Mouse (Mus musculus): ENCODE results near the gene Prr14l. TPM values are rescaled to one million over a fixed set of nuclear protein-coding genes. Genes with fewer than 3 reads are reported as not detected.
A peak's percentile ranks its signal among the peaks of the same experiment; 100 is the strongest.
"Not testable (repeated sequence)": the region's sequence is repeated elsewhere in the genome, so short reads cannot be mapped to it uniquely, and the experiment has no call there.

Gene Prr14l
- polyA plus RNA-seq, 1 experiment = 15.2 TPM

DNA sequence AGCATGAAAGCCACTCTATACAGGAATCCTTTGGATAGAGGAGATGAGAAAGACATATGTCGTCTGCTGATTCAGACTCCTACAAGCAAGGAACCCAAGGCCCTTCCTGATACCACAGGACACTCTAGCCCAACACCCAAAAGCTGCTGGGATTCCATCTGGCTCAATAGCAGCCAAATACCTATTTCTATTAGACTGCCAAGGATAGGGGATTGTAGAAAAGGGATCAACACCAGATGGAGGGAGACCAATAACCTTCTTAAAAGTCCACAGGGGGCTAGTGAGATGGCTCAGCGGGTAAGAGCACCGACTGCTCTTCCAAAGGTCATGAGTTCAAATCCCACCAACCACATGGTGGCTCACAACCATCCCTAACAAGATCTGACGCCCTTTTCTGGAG is 38.7 kb downstream of the Prr14l start:
- no peak for DNase-seq (ENCODE audit: extremely low spot score in 1 of 2, low spot score in 1 of 2)

DNA sequence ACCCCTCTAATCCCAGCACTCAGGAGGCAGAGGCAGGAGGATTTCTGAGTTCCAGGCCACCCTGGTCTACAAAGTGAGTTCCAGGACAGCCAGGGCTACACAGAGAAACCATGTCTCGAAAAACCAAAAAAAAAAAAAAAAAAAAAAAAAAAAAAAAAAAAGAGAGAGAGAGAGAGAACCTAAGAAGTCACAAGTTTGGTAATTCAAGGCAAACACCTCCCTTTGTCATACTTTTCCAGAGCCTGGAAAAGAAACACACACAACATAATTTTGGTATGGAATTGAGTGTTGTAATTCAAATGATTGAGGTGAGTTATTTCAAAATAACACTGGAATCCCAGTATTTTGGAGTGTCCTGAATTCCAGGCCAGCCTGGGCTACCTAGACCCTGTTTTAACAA is 67.6 kb downstream of the Prr14l start:
- not testable (repeated sequence) for DNase-seq (ENCODE audit: extremely low spot score in 1 of 2, low spot score in 1 of 2)

DNA sequence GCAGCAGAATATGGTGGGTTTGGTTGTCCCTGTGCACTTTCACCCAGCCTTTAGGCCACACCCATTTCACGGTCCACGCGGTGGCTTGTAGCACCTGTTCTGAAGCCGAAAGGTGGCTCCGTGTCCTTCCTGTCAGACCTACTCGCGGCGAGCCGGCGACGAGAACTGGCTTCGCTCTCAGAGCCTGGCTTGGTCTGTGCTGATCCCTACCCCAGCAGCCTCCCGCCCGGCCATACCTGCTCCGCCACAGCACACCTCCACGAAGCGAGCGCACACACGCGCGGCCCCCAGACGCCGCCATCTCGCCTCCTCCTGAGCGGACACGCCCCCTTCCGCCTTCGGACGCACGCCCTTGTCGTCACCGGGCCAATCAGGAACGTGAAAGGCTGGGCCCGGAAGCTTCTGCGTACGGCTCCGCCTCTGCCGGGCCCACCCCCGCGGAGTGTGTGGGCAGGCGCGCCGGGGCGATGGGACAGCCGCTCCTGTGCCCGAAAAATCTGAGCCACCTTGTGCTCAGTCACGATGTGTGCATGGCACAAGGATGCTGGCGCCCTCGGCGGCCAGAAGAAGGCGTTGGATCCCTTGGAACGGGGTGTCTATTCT is 68.6 kb downstream of the Prr14l start, which contains the start of gene Pisd:
Gene Pisd (minus strand): TSS at position 334 of the 603 bp plus-strand sequence.
- peak; percentile 92 to 98 for DNase-seq (ENCODE audit: extremely low spot score in 1 of 2, low spot score in 1 of 2)

DNA sequence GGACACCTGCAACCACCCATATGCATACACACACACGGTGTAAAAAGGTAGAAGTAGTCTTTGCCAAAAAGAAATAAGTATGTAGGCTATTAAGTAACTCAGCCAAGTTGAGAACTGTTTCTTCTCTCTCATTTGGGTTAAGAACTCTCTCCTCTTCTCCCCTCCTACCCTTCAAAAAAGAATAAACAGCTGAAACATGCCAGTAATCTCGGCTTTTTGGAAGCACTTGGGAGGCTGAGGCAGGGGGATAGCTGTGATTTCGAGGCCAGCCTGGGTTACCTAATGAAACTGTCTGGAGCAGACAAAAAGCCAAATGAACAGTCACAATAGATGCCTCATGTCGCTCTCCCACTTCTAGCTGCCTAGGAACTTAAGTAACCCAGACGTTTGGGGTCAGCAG is 69.3 kb downstream of the Prr14l start:
- DNase-seq (ENCODE audit: extremely low spot score in 1 of 2, low spot score in 1 of 2) = no peak

DNA sequence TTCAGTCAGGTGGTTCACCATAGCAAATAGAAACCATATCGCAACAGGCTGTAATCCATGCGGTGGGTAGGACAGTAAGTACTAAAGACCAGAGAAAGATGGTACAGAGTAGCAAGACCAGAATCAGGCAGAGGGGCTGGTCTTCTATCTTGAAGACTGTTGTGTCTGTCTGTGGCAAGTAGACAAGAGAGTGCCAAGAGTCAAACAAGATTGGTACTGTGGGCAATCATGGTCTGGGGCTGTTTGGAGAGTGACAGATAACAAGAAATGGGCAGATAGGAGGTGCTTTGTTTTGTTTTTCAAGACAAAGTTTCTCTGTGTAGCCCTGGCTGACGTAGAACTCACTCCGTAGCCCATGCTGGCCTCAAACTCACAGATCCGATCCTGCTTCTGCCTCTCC is 72.5 kb downstream of the Prr14l start:
- DNase-seq (ENCODE audit: extremely low spot score in 1 of 2, low spot score in 1 of 2) = no peak

DNA sequence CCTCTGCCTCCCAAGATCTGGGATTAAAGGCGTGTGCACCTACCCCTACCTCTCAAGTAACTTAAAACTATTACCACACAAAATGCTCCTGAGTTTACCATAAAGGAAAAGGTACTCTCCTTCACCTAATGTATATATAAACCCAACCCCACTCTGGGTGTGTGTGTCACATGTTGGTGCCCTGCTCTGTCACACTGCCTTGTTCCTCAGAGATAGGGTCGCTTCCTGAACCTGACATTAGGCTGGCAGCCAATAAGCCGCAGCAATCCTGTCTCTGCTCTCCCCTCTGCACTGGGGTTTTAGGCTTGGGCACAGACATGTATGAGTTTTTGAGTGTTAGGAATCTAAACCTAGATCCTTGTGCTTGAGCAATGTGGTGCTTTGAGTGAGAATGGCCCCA is 75.9 kb downstream of the Prr14l start:
- DNase-seq (ENCODE audit: extremely low spot score in 1 of 2, low spot score in 1 of 2) = no peak

DNA sequence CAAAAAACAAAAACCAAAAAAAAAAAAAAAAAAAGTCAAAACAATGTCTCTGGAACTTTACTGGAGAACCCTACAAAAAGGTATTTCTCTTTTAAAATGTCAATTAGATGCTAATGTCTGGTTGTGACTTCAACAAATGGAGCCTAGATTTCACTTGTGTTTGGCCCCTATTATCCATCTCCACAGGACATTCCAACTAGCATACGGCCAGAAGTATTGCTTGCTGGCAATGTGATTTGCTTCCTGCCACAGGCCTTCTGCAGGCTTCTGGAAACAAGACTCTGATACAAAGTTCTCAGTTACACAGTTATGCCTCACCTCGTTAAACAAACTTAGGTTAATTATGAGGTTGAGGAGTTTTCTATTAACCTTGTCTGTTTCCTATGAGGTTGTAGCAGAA is 81.7 kb downstream of the Prr14l start:
- DNase-seq (ENCODE audit: extremely low spot score in 1 of 2, low spot score in 1 of 2) = no peak

DNA sequence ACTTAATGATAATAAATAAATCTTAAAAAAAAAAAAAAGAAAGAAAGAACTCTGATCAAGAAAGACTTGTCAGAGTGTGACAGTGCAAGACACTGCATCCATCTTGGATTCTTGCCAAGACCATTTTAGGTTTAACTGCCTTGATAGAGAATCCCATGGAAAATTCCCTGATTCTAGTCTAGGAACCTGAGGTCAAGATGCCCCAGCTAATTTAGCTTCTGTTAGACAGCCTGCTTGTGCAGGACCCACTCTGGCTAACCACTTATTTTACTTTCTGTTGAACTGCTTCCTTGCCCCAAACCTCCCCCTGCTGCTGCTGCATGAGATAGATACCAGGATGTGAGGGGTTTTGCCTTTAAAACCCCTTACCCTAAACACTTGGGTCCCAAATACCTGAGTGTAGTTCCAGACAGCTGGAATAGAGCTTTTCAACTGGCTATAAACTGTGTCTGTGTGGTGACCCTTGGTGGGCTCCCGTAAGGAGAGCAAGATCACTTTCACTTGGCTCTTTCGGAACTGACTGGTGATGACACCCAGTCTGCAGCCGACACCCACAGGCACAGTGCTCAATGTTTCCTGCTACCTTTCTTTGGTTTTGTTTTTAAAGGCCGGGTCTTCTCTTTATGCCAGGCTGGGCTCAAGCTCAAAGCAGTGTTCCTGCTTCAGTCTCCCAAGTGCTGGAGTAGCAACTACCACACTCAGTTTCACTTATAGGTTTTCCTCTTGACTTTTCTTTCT is 86.3 kb downstream of the Prr14l start:
- no peak for DNase-seq (ENCODE audit: extremely low spot score in 1 of 2, low spot score in 1 of 2)

DNA sequence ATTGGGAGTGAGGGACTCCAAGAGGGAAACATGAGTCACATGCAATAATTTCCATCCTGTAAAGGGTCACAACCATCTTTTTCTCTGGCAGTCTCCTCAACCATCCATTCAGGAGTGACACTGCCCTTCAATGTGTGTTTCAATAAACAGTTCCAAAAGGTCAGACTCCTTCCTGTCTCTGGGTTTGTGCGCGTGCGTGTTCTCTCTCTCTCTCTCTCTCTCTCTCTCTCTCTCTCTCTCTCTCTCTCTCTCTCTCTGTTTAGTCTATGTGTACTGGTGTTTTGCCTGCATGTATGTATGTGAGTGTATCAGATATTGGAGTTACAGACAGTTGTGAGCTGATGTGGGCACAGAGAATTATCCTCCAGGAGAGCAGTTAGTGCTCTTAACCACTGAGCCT is 87.1 kb downstream of the Prr14l start:
- DNase-seq (ENCODE audit: extremely low spot score in 1 of 2, low spot score in 1 of 2) = no peak

DNA sequence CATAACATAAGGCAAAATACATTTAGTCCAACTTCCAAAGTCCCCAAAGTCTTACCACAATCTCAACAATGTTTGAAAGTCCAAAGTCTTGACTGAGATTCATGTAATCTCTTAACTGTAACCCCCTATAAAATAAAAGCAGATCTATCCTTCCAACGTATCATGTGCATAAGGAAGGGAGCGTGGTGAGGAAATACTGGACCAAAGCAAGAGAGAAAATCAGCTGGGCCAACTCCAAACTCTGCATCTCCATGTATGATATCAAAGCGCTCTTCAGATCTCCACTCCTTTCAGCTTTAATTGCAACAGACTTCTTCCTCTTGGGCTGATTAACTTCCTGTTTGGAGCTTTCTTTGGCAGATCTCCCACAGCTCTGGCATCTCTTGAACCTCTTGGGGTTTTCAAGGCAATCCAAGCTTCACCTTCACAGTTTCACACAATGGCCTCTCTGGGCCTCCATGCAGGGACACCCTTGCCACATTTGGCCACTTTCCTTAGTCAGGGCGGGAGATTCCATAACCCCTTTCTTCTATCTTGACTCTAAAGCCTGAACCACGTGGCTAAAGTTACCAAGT is 92.4 kb downstream of the Prr14l start:
- DNase-seq (ENCODE audit: extremely low spot score in 1 of 2, low spot score in 1 of 2) = no peak

DNA sequence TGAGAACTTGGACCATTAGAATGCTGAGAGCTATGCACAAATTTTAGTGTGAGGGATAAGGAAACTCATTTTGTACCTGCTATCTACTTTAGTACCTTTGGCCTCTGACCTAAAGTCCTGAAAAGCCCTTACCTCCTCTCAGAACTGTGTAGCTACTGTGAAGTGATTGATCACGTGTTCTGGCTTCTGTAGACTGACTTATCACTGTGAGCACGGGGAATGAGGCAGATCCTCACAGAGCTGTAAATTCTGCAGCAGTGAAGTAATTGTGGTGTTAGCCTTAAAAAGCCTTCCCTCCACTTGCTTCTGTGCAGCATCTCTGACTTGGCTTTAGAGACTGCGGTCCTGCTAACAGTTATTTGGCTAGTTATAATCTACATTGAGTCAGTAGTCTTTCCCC is 93.3 kb downstream of the Prr14l start:
- no peak for DNase-seq (ENCODE audit: extremely low spot score in 1 of 2, low spot score in 1 of 2)

DNA sequence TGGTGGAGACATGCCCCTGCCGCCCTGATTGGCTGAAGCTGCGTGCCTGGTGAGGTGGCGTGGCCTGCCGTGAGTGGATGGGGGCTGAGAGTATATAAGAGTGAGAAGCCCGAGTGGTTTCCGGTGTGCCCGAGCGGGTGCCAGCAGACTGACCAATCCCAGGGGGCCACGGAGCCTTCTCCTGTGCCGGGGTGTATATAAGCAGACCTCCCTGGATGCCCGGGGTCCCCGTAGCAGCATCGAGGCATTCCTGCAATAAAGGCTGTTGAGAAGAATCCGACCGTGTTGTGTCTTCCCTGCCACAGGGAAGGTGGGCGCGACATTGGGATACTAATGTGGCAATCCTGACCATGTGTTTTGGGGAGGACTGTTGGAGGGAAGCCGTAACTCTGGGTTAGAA is 93.7 kb downstream of the Prr14l start:
- not testable (repeated sequence) for DNase-seq (ENCODE audit: extremely low spot score in 1 of 2, low spot score in 1 of 2)

DNA sequence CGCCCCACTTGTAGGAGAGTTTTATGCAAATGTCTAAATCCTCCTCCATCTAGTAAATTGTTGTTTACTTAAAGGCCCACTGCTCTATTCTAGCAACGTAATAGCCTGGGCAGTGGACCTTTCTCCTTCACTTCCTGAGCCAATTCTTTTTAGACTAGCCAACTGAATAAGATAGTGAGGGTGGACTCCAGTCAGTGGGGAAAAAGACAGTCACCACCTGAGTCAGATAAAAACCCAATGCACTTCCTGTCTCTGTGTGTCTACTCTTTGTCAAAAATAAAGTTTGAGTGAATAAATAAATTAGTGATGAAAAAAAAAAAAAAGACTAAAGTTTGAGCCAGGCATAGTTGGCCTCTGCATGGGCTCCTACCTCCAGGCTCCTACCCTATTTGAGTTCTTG is 94.4 kb downstream of the Prr14l start:
- DNase-seq (ENCODE audit: extremely low spot score in 1 of 2, low spot score in 1 of 2) = no peak

DNA sequence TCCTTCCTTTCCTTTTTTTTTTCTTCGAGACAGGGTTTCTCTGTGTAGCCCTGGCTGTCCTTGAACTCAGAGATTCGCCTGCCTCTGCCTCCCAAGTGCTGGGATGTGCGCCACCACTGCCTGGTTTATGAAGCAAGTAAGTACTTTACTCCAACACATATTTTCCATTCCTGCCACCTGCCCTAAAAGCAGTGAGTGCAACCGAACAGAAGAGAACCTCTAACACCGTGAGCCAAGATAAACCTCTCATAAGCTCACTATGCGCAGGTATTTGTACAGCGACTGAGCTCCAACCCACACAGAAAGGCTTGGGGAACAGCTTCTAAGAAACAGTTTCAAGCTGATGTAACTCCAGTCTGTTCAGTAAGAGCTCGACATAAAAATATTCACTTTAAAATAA is 97.9 kb downstream of the Prr14l start:
- DNase-seq (ENCODE audit: extremely low spot score in 1 of 2, low spot score in 1 of 2) = no peak

DNA sequence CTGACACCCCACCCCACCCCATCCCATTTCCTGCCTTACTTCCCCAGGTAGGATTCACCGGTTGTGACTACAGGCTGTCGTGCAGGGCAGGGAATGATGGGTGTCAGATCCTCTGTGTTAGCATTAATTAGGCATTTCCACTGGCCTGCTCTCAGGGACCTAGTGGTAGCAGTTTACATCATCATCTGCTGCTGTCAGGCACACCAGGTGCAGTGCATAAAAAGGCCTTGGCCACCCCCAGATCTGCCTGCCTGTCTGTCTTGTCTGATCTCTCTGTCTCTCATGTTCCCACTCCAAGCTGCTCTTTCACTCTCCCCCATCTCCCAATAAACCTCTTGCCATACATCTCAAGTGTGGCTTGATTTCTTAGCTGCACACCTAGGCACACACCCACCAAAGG is 102.3 kb downstream of the Prr14l start:
- DNase-seq (ENCODE audit: extremely low spot score in 1 of 2, low spot score in 1 of 2) = no peak

DNA sequence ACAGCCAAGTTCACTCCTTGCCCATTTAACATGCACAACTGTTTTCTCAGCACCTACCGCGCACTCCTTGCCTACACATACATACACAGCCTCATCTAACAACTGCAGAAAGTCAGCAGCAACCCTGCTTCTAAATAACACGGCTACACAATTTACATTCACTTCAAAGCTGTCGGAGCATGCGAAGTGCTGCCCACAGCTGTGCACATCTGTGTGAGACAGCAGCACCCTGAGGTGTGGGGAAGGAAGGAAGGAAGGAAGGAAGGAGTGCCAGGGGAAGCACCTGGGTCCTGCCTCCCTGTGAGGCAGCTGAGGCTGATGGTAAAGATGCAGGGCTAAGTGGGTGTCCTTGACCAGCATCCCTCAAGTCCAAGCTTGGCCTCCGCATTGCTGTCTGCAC is 105.1 kb downstream of the Prr14l start:
- no peak for DNase-seq (ENCODE audit: extremely low spot score in 1 of 2, low spot score in 1 of 2)

DNA sequence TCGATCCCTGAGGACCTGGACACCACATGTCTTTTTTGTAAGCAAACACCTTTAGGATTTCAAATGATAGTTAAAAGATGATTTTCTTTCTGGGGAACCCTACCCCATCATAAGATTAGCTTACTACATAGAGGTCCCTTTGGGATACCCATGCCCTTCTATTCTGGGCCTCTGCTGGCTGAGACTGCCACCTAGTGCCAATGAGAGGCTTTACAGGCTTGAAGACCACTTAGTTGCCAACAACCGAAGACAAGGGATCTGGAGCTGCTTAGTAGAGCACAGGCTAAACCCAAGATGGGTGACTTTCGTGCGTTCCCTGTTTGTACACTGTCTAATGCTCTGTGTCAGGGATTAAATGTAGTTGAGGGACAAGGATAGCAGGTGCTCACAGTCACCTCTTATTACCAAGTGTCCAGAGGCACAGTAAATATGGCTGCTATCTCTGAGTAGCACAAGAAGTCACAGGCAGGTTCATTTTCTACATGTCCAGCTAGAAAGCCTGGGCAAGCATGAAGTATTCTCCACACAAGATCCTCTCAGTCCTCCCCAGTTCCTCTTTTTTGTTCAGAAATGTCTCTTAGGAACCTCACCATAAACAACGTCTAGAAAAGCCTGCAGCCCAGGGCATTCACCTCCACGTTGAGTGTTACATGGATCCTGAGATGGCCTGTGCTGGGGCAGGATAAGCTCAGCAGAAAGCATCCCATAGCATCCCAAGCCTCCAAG is 106.2 kb downstream of the Prr14l start:
- peak; percentile 44 to 77 for DNase-seq (ENCODE audit: extremely low spot score in 1 of 2, low spot score in 1 of 2)

DNA sequence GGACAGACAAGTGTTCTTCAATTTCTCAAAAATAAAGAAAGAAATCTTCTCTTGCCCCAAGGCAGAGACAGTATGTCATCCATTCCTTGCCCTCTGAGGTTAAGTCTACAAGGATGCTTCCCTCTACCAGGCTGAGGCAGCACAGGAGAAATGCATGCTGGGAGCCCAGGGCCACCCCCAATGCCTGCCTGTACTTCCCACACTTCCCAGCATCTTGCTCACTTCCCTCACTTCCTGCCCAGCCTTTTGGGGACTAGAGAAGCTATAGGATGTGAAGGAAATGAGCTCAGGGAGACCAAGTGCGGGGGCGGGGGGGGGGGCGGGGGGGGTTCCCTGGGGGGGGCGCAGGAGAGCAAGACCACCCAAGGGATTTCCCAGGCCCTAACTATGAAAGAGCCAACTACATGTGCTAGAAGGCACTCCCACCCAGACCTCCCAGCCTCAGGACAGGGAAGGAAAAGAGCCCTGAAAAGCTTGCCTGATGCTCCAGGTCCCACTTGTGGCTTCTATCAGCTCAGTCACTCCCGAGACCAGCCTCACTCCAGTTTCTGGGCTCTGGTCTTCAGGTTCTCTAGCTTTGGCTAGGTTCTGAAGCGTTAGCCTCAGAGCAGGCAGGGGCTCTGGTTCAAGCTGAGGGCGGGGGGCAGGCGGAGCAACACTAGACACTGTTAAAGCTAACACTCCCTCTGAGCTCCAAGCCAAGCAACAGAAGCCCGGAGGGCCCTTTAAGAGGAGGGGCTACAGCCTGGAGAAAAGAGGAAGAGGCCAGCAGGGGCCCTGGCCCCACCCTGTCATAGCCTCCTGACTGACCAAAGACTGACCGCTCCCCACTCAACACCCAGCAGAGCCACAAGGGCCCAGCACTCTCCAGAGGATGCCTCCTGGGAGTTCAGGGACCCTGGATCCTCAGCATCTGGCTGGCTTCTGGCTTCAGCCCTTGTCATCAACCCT is 108.1 kb downstream of the Prr14l start:
- peak; percentile 46 to 67 for DNase-seq (ENCODE audit: extremely low spot score in 1 of 2, low spot score in 1 of 2)

DNA sequence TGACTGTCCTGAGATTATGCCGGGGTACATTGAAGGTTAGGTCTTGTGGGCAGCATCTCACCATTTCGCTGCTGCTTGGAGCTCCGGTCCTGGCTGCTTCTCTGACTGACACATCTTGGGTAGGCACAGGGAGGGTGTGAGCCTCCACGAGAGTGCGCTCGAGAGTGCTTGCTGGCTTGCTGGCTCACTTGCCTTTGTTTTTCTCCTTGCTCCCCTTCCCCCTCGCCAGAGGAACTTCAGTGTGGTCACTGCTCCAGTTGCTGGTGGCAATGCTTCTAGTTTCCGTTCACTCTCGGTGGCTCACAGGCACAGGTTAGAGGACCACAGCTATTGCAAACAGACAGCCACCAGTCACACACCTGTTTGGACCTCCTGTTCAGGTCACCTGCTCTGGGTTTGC is 111.9 kb downstream of the Prr14l start:
- peak; percentile 79 to 90 for DNase-seq (ENCODE audit: extremely low spot score in 1 of 2, low spot score in 1 of 2)

DNA sequence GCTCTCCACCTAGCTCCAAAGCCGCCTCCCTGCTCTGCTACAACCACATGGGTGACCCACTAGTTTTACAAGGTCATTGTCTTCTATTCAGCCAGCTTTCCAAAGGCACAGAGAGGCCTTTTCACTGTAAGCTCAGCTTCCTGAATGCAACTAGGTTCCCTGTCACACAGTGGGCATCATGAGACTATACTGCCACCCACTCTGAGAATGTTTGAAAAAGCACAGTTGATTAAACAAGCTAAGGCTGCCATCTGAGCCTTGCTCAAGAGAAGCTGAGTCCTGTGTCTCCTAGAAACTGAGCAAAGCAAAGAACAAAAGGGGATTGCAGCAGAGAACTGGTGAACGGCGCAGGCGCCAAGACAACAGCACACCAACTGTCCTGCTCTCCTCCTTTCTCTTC is 112.7 kb downstream of the Prr14l start:
- DNase-seq (ENCODE audit: extremely low spot score in 1 of 2, low spot score in 1 of 2) = peak; percentile 63 to 74
